Mouse (Mus musculus): ENCODE measurements at regions not wholly inside any gene's neighbourhood (a gene's known extent, or its start where the extent isn't known, plus 50 kb on each side); places are given as distances from the start of the nearest gene placed in this dataset.

GRCm38 (mm10) chr12:69476131-69476530, 103.9 kb upstream of the Gm9887 start:
- no peak for TF ChIP-seq GATA1 (IDR thresholded peaks at IDR 0.05; ENCODE audit: borderline replicate concordance, low read length)
- TF ChIP-seq CTCF (IDR thresholded peaks at IDR 0.05; ENCODE audit: low read depth, low read length): no peak
- TF ChIP-seq TAL1 (conservative IDR thresholded peaks at IDR 0.05; ENCODE audit: low read depth, low read length): no peak
- TF ChIP-seq POLR2AphosphoS5 (IDR thresholded peaks at IDR 0.05; ENCODE audit: insufficient replicate concordance, low read depth, low read length): no peak
- no peak for TF ChIP-seq GATA2 (IDR thresholded peaks at IDR 0.05; ENCODE audit: borderline replicate concordance, low read depth, low read length)

Measured in G1E (cell line).